Mouse (Mus musculus) urinary bladder, postnatal 4 days (tissue): ENCODE measurements around the gene Cyp1a2.

ENCODE experiments used
- DNase-seq, 2 experiments: peaks; one replicate each; pipeline ENCODE4 v3.0.0; 2021 to 2022; ENCODE audit warnings: low spot score in 2 of 2

The Cyp1a2 gene

DNA sequence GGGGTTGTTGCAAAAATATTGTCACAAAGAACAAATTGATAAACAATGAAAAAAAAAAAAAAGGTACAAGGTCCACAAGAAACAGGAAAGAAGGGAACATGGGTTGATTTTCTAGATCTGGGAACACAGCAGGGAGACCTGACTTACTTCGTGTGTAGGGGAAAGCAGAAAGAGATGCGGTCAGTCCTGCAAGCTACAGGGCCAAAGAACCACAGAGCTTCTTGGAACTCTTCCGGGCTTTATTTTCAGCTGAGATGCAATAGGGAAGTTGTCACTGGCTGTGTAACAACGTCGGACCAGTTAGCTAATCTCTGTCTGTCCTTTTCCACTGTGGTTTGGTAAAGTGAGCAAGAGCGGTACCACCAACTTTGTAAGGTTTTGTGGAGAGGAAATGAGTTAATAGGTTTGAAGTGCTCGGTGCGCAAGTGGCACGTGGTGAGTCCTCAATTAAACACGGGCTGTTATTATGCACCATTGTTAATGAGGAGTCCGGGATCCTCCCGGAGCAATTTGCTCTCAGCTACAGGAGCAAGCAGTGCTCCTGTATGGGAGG is 36.9 kb downstream of the Cyp1a2 start:
- DNase-seq: no peak

DNA sequence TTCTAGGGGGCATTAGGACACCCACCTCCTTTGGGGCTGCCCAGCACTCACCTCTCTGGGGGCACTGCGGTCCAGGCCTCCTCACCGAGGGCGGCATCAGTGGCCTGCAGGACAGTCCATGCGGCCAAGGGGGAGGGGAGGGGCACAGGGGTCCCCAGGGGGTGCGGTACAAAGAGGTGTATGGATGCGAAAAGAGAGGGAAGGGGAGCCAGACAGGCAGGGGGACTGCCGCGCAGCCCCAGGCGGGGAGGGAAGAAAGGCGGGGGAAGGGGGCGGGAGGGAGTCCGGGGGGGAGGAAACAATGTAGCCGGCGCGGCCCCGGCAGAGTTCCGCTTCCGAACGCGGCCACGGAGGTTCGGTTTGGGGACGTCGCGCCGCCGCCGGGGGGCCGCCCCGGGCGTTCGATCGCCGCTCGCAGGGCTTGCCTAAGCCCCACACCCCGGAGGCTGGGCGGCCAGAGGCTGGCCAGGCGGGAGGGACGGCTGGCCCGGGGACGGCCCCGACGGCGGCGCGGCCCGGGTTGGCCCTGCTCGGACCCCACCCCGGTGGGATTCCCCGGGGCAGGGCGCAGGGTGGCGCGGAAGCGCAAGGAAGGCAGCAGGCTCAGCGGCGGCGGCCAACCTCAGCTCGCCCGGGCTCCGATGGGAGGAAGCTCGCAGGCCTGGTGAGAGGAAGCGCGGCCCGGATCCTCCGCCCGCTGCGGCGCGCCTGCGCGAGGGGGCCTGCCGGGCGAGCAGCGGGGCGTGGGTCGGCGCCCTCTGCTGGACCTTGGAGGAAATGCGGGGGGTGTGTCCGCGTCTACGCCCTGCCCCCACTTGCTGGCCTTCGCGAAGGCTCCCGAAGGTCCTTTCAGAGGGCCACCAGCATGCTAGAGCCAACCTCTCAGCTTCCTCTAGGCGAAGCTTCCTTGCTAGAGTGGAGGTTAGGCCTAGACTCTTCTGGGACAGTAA is 38.3 kb downstream of the Cyp1a2 start:
- DNase-seq: peak; percentile 93

DNA sequence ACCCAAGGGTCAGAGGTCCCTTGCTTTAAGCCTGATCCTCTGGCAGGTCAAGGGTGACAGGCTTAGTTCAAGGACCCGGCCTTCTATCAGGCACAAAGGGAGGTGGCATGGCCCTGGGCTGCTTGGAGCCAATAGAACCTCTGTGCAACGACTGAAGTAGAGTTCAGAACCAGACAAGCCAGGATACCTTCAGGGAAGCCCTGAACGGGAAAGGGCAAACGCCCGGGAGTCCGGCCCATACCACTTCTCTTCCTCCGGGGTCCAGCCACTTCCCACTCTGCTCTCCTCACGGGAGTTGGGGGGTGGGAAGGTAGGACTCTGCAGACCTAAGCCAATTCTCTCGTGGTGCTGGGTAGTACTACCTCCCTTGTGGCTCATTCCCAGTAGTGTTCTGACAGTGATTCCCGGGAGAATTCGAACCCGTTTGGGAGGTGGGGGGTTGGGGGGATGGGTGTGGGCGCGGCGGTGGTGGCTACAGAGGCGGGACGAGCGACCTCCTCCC is 39.0 kb downstream of the Cyp1a2 start:
- no peak for DNase-seq

DNA sequence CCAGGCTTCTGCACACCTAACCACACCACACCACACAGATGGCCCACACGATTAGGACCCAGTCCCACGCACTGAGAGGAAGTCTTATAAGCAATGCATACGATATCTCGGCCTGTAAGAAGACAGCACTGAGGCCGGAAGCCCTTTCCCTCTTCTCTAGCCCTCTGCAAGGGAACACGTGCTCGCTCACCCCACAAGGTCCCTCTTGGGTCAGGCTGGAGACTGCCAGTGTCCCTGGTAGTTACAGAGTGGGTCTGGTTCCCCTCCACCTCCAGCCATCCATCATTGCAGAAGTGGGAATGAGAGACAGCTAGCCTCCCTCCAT is 39.7 kb downstream of the Cyp1a2 start:
- DNase-seq: peak in 1 of 2 experiments; percentile 16

DNA sequence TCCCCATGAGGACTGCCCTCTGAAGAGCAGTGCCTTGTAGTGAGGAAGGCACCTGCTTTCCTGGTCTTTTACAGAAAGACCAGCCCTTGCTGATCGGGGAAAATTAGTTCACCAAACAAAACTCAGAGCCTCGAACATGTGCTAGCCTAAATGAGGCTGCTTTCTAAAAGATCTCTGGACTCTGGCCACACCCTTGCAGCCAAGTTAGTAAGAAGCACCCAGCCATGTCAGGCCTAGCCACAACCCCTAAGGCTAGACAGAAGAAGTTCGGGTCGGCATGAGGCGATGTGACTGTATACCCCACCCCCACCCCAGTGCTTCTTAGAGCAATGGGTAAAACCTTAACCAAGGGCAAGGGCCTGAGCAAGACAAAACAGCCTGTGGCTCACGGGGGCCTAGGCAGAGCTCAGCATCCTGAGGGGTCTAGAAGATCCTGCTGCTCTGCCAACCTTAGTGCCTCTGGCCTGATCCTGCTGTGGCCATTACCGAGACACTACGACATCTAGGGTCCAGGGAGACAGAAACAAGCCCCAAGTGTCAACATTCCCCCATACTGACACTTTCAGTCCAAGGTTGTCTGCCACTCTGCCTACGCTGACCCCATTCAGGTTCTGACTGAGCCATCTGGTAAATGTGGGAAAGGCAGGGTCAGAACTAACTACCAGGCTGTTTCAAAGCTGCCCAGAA is 40.2 kb downstream of the Cyp1a2 start:
- DNase-seq: no peak

DNA sequence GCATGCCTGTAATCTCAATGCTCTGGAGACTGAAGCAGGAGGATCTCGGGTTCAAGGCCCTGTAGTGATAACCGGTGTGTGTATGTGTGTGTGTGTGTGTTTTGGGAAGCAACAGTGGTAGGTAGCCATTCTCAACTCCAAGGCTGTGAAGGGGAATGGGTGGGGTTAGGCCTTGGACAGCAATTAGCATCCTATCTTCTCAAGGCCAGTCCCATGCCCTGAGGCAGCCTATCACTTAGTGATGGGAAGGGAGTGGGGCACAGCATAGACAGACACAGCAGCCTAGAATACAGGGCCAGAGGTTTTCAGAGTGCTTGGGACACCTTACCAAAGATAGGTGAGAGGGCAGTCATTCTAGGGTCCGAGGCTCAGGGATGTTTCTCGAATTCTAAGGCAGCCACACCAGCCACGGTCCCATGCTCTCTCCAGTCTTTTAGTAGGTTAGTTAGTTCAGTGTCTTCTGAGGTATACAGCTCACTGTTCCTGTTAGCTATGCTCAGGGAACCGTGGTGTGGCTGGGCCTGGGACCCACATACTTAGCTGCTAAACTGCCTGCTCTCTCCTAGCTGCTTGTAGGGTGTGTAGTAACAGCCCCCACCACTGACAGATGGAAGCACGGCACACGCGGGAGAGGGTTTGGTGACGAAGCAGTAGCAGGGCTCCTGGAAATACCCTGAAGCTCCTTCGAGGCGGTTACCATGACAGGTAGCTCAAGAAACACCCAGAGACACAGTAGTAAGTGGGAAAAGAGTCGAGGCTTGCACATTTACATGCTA is 41.5 kb downstream of the Cyp1a2 start:
- DNase-seq: no peak

DNA sequence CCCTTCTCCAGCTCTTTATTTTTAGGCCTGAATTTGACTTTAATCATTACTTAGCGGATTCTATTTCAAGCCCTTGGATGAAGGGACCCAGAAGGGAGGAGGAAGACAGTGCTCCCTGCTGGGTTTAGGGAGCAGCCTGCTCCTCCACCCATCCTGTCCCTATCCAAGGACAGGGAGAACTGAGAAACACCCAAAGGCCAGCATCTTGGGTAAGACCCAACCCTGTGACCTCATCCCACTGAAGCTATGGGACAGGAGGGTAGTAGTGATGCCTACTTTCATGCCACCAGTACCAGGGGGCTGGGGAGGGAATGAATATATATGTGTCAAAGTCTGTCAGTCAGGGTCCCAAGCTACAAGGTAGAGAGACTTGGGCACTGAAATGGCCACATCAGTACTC is 42.5 kb downstream of the Cyp1a2 start:
- DNase-seq: no peak

DNA sequence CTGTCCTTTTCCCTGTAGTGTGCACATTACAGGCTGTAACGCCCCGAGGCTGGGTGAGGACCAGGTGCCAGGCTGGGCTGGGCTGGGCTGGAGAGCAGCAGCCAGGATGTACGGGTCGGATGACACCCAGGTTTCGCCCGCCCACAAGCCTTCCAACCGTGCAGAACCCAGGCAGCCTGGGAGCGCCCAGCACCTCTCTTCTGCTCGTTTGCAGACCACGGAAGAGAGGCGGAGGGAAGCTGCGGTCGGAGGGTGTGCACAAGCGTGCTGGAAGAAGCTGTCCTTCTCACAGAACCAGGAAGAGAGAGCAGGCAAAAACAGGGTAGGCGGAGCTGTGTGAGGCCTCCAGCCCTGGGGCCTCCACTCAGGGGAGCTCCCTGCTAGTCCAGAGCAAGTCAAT is 43.1 kb downstream of the Cyp1a2 start:
- peak in 1 of 2 experiments; percentile 60 for DNase-seq

DNA sequence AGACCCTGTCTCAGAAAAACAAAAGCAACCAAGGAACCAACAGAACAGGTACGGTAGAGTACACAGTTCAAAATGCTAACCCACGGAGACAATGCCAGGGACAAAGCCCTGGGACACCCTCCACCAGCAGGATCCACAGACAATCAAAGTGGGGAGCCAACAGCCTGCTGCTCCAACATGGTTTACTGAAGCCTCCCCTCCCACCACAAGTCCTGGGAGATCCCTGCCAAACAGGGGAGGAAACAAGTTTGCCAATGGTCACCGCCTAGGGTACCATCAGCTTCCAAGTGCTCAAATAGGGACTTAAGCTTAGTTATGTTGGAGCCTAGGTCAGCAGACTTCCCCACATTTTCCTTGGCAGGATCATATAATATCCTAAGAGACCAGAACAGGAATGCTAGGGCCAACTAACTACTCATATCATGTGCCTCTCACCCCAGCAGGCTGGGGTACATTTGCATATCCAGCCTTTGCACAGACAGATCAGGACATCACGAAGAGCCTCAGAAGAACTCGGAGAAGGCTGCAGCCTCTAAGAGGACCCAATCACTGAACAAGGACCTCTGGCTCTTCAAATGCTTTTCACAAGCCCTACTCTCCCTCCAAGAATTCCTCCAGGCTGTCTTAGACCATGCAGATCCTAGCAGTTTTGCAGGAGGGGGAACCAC is 43.7 kb downstream of the Cyp1a2 start:
- DNase-seq: no peak

DNA sequence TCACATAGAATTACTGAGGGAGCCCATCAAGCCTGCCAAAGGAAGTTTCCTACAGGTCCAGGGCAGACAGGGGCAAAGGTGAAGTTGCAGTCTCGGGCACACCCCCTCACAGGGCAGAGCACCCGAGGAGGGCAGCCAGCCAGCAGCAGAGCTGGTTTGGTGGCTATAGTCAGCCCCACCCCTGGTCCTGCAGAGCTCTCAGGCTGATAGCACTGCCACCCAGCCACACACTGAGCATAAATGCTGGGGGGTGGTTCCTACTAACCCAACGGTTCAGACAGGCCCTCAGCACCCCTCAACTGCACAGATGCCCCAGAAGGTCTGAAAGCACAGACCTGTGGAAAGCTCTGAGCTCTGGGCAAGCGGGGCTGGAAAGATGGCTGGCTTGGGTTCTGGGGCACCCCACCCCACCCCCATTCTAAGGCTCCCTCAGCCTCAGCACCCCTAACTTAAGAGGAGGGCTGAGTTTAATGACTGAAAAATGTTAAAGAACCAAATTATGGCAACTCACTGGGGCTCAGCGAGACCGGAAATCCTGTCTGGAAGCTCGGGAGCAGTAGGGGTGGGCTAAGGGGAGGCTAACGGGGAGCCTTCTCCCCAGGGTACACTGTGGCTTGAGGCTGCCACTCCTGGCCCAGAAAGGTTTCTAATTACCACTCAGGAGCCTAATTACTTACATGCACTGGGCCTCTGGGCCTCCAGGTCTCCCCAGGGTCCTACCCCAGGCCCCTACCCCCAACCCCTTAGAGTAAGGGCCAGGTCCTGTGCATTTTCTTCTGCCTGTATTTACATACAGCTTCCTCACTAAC is 44.6 kb downstream of the Cyp1a2 start:
- peak in 1 of 2 experiments; percentile 61 for DNase-seq

DNA sequence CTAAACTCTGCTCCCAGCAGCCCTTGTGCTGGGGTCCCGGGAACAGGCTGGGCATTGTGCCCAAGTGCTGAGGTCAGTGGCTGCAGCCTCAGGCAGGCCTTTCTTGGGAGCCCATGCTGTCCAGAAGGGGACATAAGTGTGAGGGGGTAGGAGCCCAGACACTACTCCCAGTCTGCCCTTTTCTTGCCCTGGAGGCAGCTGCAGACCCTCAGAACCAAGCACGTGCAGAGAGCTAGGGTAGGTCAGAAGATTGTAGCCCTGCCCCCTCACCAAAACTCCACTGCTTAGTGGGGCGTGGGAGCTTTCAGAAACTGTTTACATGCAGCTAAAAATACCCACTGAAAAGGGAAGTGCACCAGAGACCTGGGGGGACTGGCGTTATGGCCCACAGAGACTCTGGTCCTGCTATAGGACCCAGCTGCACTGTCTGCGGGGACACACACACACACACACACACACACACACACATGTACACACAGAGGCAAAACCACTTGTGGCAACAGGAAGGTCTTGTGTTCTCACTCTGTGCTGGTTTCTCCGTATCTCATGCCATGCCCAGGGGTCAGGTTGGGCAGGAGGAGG is 45.7 kb downstream of the Cyp1a2 start:
- peak in 1 of 2 experiments; percentile 64 for DNase-seq

DNA sequence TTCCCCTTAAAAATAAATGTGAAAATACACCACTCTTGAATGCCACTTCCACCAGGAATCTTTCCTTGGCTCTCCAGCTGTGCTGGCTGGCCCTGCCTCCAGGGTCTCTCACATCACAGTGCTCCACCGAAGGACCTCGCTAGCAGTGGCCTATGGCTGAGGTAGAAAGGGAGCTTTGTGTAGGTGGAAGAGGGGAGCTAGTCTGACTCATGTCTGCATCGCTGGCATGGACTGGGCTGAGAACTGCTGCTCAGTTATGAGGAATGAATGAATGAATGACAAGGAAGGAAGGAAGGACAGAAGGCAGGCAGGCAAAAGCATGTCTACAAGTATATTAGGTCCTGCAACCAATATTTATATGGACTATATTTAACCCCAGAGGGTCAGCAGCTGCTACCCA is 46.2 kb downstream of the Cyp1a2 start:
- DNase-seq: no peak

DNA sequence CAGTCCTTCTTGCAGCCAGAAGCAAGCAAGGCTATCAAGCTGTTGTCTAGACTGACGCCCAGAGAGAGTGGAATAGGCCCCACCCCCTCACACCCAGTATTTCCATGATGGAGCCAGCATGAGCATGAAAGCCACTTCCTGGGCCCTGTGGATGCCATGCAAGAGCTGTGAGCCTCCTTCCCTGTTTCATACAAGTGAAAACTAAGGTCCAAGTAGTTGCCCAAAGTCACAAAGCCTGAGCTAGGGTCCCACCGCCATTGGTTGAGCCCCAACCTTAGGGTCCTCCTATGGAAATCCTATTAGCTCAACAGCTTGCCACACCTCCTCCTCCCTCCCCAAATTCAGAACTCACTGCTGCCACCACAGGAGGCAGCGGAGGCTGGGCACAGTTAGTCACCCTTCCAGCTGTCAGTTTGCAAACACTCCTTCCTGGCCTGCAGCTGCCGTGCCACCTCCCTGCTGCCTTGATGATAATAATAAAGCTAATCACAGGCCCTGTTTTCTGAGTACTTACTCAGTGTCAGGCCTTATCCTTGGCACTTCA is 50.0 kb downstream of the Cyp1a2 start:
- no peak for DNase-seq

DNA sequence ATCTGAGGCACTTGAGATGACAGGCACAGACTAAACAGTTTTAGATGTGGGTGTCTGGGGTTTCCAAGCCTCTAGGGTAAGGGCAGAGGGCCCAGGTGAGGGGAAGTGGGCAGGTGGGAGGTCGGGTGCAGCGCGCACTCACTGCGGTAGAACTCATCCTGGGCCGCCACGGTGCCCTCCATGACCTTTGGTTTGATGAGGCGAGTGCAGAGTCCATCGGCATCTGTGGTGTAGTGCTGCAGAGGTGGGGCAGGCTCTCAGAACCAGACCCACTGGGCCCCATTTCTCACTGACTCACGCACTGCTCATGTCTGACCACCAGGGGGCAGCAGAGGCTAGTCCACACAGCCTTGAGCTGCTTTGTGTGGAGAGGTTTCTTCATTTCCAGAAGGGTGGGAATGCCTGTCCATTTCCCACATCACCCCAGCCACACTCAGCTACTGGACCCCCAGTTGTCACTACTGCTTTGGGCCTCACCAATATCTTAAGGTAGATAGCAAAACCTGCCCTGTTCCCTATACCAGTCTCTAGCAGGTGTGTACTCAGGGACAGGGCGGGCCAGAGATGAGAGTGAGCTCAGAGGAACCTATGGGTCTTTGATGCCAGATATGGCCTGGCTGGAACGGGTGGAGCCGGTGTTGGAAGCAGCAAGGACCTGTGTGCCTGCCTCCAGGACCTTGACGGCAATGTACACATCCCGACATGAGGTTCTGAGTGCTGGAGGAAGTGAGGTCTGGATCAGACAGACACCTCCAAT is 54.2 kb downstream of the Cyp1a2 start:
- peak; percentile 69 to 89 for DNase-seq

DNA sequence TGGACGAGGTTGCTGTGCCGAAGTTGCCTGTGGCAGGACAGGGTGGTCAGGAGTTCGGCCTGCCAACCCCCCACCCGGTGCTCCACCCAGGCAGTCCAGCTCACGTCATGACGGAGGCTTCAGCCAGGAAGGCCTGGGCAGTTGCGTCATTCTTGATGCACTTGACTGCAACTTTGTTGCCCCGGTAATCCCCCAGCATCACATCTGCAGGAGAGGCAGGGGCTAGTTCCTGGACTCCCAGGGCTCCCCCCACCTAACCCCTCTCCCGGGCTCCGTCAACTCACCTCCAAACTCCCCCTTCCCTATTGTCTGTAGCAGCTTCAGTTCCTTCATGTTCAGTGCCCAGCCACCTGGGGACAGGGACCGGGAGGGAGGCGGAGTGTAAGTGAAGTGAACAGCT is 54.8 kb downstream of the Cyp1a2 start:
- DNase-seq: no peak

DNA sequence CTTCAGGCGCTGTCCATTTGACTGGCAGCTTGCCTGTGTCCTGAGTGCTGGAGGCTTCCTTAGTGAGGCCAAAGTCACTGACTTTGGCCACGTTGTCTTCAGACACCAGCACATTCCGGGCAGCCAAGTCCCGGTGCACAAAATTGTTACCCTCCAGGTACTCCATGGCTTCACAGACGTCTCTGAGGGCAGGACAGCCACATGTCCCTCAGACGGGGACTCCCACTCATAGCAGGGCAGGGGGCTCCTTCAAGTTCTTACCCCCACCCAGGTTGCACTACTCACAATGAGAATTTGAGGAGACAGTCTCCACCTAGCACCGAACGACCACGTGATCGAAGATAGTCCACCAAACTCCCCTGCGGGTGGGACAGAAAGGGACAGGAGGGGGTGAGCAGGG is 55.6 kb downstream of the Cyp1a2 start:
- no peak for DNase-seq

DNA sequence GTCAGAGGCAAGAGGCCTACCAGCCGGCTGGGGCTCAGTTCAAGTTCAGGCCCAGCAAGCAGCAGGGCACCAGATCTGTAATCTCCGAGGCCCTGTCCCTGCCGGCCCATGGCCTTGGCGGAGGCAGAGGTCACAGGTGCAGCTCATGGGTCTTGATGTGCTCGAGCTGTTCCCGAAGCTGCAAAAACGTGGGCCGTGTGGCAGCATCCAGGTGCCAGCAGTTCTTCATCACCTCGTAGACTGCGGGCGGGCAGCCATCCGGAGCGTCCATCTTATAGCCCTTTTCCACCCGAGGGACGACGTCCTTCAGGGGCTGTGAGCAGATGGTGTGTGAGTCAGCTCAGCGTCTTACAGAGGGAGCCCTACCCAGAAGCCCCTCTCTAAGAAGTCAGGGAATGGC is 56.3 kb downstream of the Cyp1a2 start:
- DNase-seq: no peak
